Mouse (Mus musculus) brain, embryonic 14.5 days (tissue): Measurements from ENCODE around the gene Gpatch8. TPM values are rescaled to one million over a fixed set of nuclear protein-coding genes. Genes with fewer than 3 reads are reported as not detected.
A peak's percentile ranks its signal among the peaks of the same experiment; 100 is the strongest.
"Not testable (repeated sequence)": the region's sequence is repeated elsewhere in the genome, so short reads cannot be mapped to it uniquely, and the experiment has no call there.

Experiments
- DNase-seq: peaks from one replicate; pipeline ENCODE4 v3.0.0-alpha.2; 2011; ENCODE audit warnings: low read depth
- CTCF ChIP-seq: fragments of 200-500 bp; IDR thresholded peaks from 2 replicates; pipeline ENCODE4 v1.5.1; 2012; ENCODE audit warnings: inconsistent platforms, mild to moderate bottlenecking, moderate library complexity, borderline replicate concordance; ENCODE audit not compliant: insufficient read depth, insufficient read length; ENCODE audit errors: extremely low read depth
- POLR2A ChIP-seq: fragments of 200-500 bp; IDR thresholded peaks from 2 replicates; pipeline ENCODE4 v1.6.1; 2012; ENCODE audit warnings: mild to moderate bottlenecking, inconsistent platforms, borderline replicate concordance; ENCODE audit not compliant: poor library complexity, insufficient read depth, insufficient read length, severe bottlenecking; ENCODE audit errors: extremely low read depth
- polyA plus RNA-seq: library from polyadenylated mRNA; depleted of rRNA; stranded (reverse); fragments of >200 nt; gene quantifications from 2 replicates; pipeline ENCODE4 v1.2.3, GENCODE M21; 2012

The Gpatch8 gene
- polyA plus RNA-seq, 1 experiment, result 58.4 TPM

GRCm38 (mm10) chr11:102568191-102568590 lies 12.0 kb upstream of the Gpatch8 start:
- DNase-seq, result no peak
- TF ChIP-seq CTCF, result peak; percentile 38; the same call in 1 of the 2 replicates
- TF ChIP-seq POLR2A, result no peak

GRCm38 (mm10) chr11:102567723-102568122 lies 11.5 kb upstream of the Gpatch8 start:
- no peak for DNase-seq
- TF ChIP-seq POLR2A, result no peak
- TF ChIP-seq CTCF, result no peak

- TF ChIP-seq CTCF (no peak), POLR2A (no peak)
Observed at GRCm38 (mm10) chr11:102567157-102567556, 11.0 kb upstream of the Gpatch8 start.

GRCm38 (mm10) chr11:102566290-102566689 lies 10.1 kb upstream of the Gpatch8 start:
- DNase-seq, result no peak
- TF ChIP-seq CTCF, result no peak
- no peak for TF ChIP-seq POLR2A

More at GRCm38 (mm10) chr11:102567157-102567556, 11.0 kb upstream of the Gpatch8 start:
- no peak for DNase-seq

GRCm38 (mm10) chr11:102565741-102566140 lies 9.5 kb upstream of the Gpatch8 start:
- no peak for DNase-seq
- TF ChIP-seq CTCF (no peak), POLR2A (no peak)

GRCm38 (mm10) chr11:102564952-102565671 lies 8.9 kb upstream of the Gpatch8 start:
- DNase-seq, result not testable (repeated sequence)

GRCm38 (mm10) chr11:102558704-102559103 lies 2.5 kb upstream of the Gpatch8 start:
- DNase-seq, result no peak
- no peak for TF ChIP-seq CTCF
- TF ChIP-seq POLR2A, result no peak

GRCm38 (mm10) chr11:102557386-102557785 lies 1.2 kb upstream of the Gpatch8 start:
- DNase-seq, result no peak
- TF ChIP-seq CTCF, result no peak
- no peak for TF ChIP-seq POLR2A

GRCm38 (mm10) chr11:102556716-102557074 lies 503 bp upstream of the Gpatch8 start:
- TF ChIP-seq CTCF, result no peak
- TF ChIP-seq POLR2A, result no peak
- no peak for DNase-seq

- no peak for DNase-seq
- no peak for TF ChIP-seq POLR2A
- no peak for TF ChIP-seq CTCF
Observed at GRCm38 (mm10) chr11:102555400-102556030, 677 bp downstream of the Gpatch8 start.

GRCm38 (mm10) chr11:102552051-102552450 lies 4.1 kb downstream of the Gpatch8 start:
- no peak for DNase-seq
- TF ChIP-seq POLR2A, result no peak
- 0 out of 2 replicates have a peak, but pooled peaks have one; percentile 1 for TF ChIP-seq CTCF

- DNase-seq, result no peak
Observed at GRCm38 (mm10) chr11:102551176-102551575, 5.0 kb downstream of the Gpatch8 start.

GRCm38 (mm10) chr11:102541471-102541870 lies 14.7 kb downstream of the Gpatch8 start:
- no peak for DNase-seq
- TF ChIP-seq CTCF (no peak), POLR2A (no peak)

More at GRCm38 (mm10) chr11:102551176-102551575, 5.0 kb downstream of the Gpatch8 start:
- no peak for TF ChIP-seq CTCF
- TF ChIP-seq POLR2A, result no peak

- DNase-seq, result not testable (repeated sequence)
Observed at GRCm38 (mm10) chr11:102540286-102540685, 15.9 kb downstream of the Gpatch8 start.
